Mouse (Mus musculus) MEL (cell line): ENCODE data around the gene Adgrg6. TPM values are rescaled to one million over a fixed set of nuclear protein-coding genes. Genes with fewer than 3 reads are reported as not detected.

Experiments used
- DNase-seq: peaks from one replicate; pipeline ENCODE4 v3.0.0; 2011; ENCODE audit warnings: low read depth, low spot score
- H3K27ac ChIP-seq: 2 replicates; pipeline ENCODE4 v1.5.1; 2012; ENCODE audit warnings: low read depth, mild to moderate bottlenecking, control low read depth, low read length, moderate library complexity; ENCODE audit not compliant: control insufficient read depth
- H3K27me3 ChIP-seq, 2 experiments: fragments of 150-350 bp in 1 of 2; sonication (generic) in 1 of 2; 2 replicates each; pipeline ENCODE4 v1.6.1; 2012; ENCODE audit warnings: low read length in 2 of 2, mild to moderate bottlenecking in 2 of 2, improper control_type of control experiment in 1 of 2, moderate library complexity in 1 of 2; ENCODE audit not compliant: insufficient read depth in 2 of 2, control insufficient read depth in 1 of 2
- H3K36me3 ChIP-seq, 2 experiments: 2 replicates each; pipeline ENCODE4 v1.6.1; 2012 to 2014; ENCODE audit warnings: low read length in 2 of 2, improper control_type of control experiment in 1 of 2, inconsistent platforms in 1 of 2, mild to moderate bottlenecking in 1 of 2; ENCODE audit not compliant: insufficient read depth in 2 of 2, control insufficient read depth in 1 of 2
- H3K4me1 ChIP-seq, 2 experiments: fragments of 150-350 bp in 1 of 2; sonication (generic) in 1 of 2; 2 replicates each; pipeline ENCODE4 v1.6.1; 2012; ENCODE audit warnings: low read length in 2 of 2, improper control_type of control experiment in 1 of 2, mild to moderate bottlenecking in 1 of 2; ENCODE audit not compliant: insufficient read depth in 2 of 2, control insufficient read depth in 1 of 2
- H3K4me3 ChIP-seq, 2 experiments: fragments of 150-350 bp in 1 of 2; sonication (generic) in 1 of 2; 2 replicates each; pipeline ENCODE4 v1.5.1; 2012; ENCODE audit warnings: low read depth in 2 of 2, low read length in 2 of 2, mild to moderate bottlenecking in 2 of 2, moderate library complexity in 2 of 2, control low read depth in 1 of 2, improper control_type of control experiment in 1 of 2; ENCODE audit not compliant: control insufficient read depth in 1 of 2, insufficient read depth in 1 of 2
- H3K79me2 ChIP-seq: 2 replicates; pipeline ENCODE4 v1.6.1; 2012; ENCODE audit warnings: mild to moderate bottlenecking, low read length, moderate library complexity; ENCODE audit not compliant: control insufficient read depth, poor library complexity, insufficient read depth
- H3K9ac ChIP-seq: 2 replicates; pipeline ENCODE4 v1.6.1; 2012; ENCODE audit warnings: low read depth, mild to moderate bottlenecking, control low read depth, low read length, moderate library complexity; ENCODE audit not compliant: control insufficient read depth, poor library complexity, severe bottlenecking
- H3K9me3 ChIP-seq: fragments of 150-350 bp; sonication (generic); replicated peaks from 2 replicates; pipeline ENCODE4 v1.6.1; 2012; ENCODE audit warnings: mild to moderate bottlenecking, low read length, improper control_type of control experiment, moderate library complexity; ENCODE audit not compliant: insufficient read depth
- CHD2 ChIP-seq: IDR thresholded peaks from 2 replicates; pipeline ENCODE4 v1.6.1; 2011; ENCODE audit warnings: low read length, improper control_type of control experiment
- ELF1 ChIP-seq: IDR thresholded peaks from 2 replicates; pipeline ENCODE4 v1.6.1; 2014; ENCODE audit warnings: low read depth, mild to moderate bottlenecking, inconsistent platforms, low read length, improper control_type of control experiment, moderate library complexity
- GATA1 ChIP-seq: IDR thresholded peaks from 2 replicates; pipeline ENCODE4 v1.6.1; 2011; ENCODE audit warnings: low read depth, low read length, improper control_type of control experiment
- MAFK ChIP-seq: IDR thresholded peaks from 2 replicates; pipeline ENCODE4 v1.6.1; 2011; ENCODE audit warnings: low read depth, mild to moderate bottlenecking, low read length, improper control_type of control experiment, borderline replicate concordance
- MAX ChIP-seq: IDR thresholded peaks from 2 replicates; pipeline ENCODE4 v1.6.1; 2011; ENCODE audit warnings: low read length, improper control_type of control experiment
- MAZ ChIP-seq: IDR thresholded peaks from 2 replicates; pipeline ENCODE4 v1.6.1; 2012; ENCODE audit warnings: low read depth, mild to moderate bottlenecking, inconsistent platforms, low read length, improper control_type of control experiment
- MXI1 ChIP-seq: IDR thresholded peaks from 2 replicates; pipeline ENCODE4 v1.6.1; 2011; ENCODE audit warnings: mild to moderate bottlenecking, low read depth, low read length, improper control_type of control experiment
- MYB ChIP-seq: IDR thresholded peaks from 2 replicates; pipeline ENCODE4 v1.6.1; 2011; ENCODE audit warnings: mild to moderate bottlenecking, low read depth, low read length, improper control_type of control experiment
- MYC ChIP-seq: IDR thresholded peaks from 2 replicates; pipeline ENCODE4 v1.6.1; 2011; ENCODE audit warnings: low read depth, mild to moderate bottlenecking, low read length, improper control_type of control experiment, moderate library complexity
- NRF1 ChIP-seq: IDR thresholded peaks from 2 replicates; pipeline ENCODE4 v1.6.1; 2014; ENCODE audit warnings: low read depth, mild to moderate bottlenecking, inconsistent platforms, low read length, improper control_type of control experiment, moderate library complexity; ENCODE audit not compliant: poor library complexity, insufficient read depth, severe bottlenecking
- POLR2A ChIP-seq, 2 experiments: IDR thresholded peaks; 2 replicates each; pipeline ENCODE4 v1.6.1; 2011 to 2012; ENCODE audit warnings: low read length in 2 of 2, mild to moderate bottlenecking in 2 of 2, control low read depth in 1 of 2, improper control_type of control experiment in 1 of 2, low read depth in 1 of 2, moderate library complexity in 1 of 2; ENCODE audit not compliant: control insufficient read depth in 1 of 2, insufficient read depth in 1 of 2, poor library complexity in 1 of 2
- POLR2AphosphoS2 ChIP-seq: IDR thresholded peaks from 2 replicates; pipeline ENCODE4 v1.6.1; 2011; ENCODE audit warnings: low read length, improper control_type of control experiment
- POLR2AphosphoS5 ChIP-seq: IDR thresholded peaks from 2 replicates; pipeline ENCODE4 v1.6.1; 2012; ENCODE audit warnings: low read depth, borderline replicate concordance, mild to moderate bottlenecking, inconsistent platforms, low read length, moderate library complexity, mixed read lengths
- SIN3A ChIP-seq: IDR thresholded peaks from 2 replicates; pipeline ENCODE4 v1.6.1; 2012; ENCODE audit warnings: low read length, improper control_type of control experiment, inconsistent platforms
- TAL1 ChIP-seq: IDR thresholded peaks from 2 replicates; pipeline ENCODE4 v1.6.1; 2012; ENCODE audit warnings: mild to moderate bottlenecking, inconsistent platforms, low read length, moderate library complexity, mixed read lengths
- TCF12 ChIP-seq: IDR thresholded peaks from 2 replicates; pipeline ENCODE4 v1.6.1; 2014; ENCODE audit warnings: low read depth, mild to moderate bottlenecking, inconsistent platforms, low read length, improper control_type of control experiment, moderate library complexity
- USF1 ChIP-seq: IDR thresholded peaks from 2 replicates; pipeline ENCODE4 v1.6.1; 2014; ENCODE audit warnings: low read depth, mild to moderate bottlenecking, inconsistent platforms, low read length, improper control_type of control experiment, moderate library complexity
- USF2 ChIP-seq, 2 experiments: IDR thresholded peaks; 2 replicates each; pipeline ENCODE4 v1.6.1; 2011 to 2012; ENCODE audit warnings: improper control_type of control experiment in 2 of 2, low read length in 2 of 2, borderline replicate concordance in 1 of 2, inconsistent platforms in 1 of 2, low read depth in 1 of 2, mild to moderate bottlenecking in 1 of 2; ENCODE audit not compliant: insufficient read depth in 1 of 2
- ZC3H11A ChIP-seq: IDR thresholded peaks from 2 replicates; pipeline ENCODE4 v1.6.1; 2012; ENCODE audit warnings: low read depth, mild to moderate bottlenecking, inconsistent platforms, low read length, improper control_type of control experiment
- ZMIZ1 ChIP-seq: IDR thresholded peaks from 2 replicates; pipeline ENCODE4 v1.6.1; 2012; ENCODE audit warnings: low read depth, mild to moderate bottlenecking, inconsistent platforms, low read length, improper control_type of control experiment, moderate library complexity
- polyA plus RNA-seq, 2 experiments: library from polyadenylated mRNA; stranded (reverse) in 1 of 2; unstranded in 1 of 2; fragments of >175 nt in 1 of 2; fragments of >200 nt in 1 of 2; gene quantifications; 2 replicates each; pipeline versions ENCODE4 v1.2.1 to v1.2.4; 2012; ENCODE audit warnings: low replicate concordance in 2 of 2, low read depth in 1 of 2; ENCODE audit not compliant: insufficient read length in 2 of 2, insufficient read depth in 1 of 2, missing spikeins in 1 of 2
- total RNA-seq: library from RNA; depleted of rRNA; stranded (reverse); fragments of 300-350 nt; gene quantifications from 2 replicates; pipeline ENCODE4 v1.2.3, GENCODE M21; 2012

The Adgrg6 gene
- total and polyA plus RNA-seq, 3 experiments = not detected

GRCm38 (mm10) chr10:14460252-14460932 is 85.1 kb downstream of the Adgrg6 start:
- Histone ChIP-seq H3K27me3 (peaks cover 0 to 2% of the 10 kb centered on the region in 2 experiments; a peak in 1 of 4 replicates), H3K4me1 (no peaks in the 10 kb centered on the region), H3K9ac (no peak overlapping the region), H3K79me2 (no peaks in the 10 kb centered on the region), H3K4me3 (no peak overlapping the region), H3K27ac (no peak overlapping the region), H3K36me3 (no peaks in the 10 kb centered on the region)
- no peak for DNase-seq
- no peak for TF ChIP-seq NRF1
- TF ChIP-seq, all 39 proteins: peak for 0
- H3K9me3 ChIP-seq = no peaks in the 10 kb centered on the region

- H3K9me3 ChIP-seq = no peaks in the 10 kb centered on the region
- no peaks in the 10 kb centered on the region for H3K36me3 ChIP-seq
- H3K27ac ChIP-seq = no peak overlapping the region
- no peak for DNase-seq
- H3K9ac ChIP-seq = no peak overlapping the region
- no peaks in the 10 kb centered on the region for H3K4me1 ChIP-seq
- no peak overlapping the region for H3K4me3 ChIP-seq
- H3K79me2 ChIP-seq = no peaks in the 10 kb centered on the region
- peaks cover 0 to 2% of the 10 kb centered on the region in 2 experiments; a peak in 1 of 4 replicates for H3K27me3 ChIP-seq
- no peak for TF ChIP-seq POLR2AphosphoS5
- TF ChIP-seq USF1 = no peak
- TF ChIP-seq SIN3A = no peak
- no peak for TF ChIP-seq GATA1
- no peak for TF ChIP-seq MYC
- TF ChIP-seq MAX = no peak
- no peak for TF ChIP-seq MAFK
- no peak for TF ChIP-seq MAZ
- no peak for TF ChIP-seq NRF1
- TF ChIP-seq USF2 (IDR thresholded peaks at IDR 0.05; ENCODE audit: borderline replicate concordance in 1 of 2, insufficient read depth in 1 of 2, low read depth in 1 of 2, low read length in 2 of 2) = no peak
- TF ChIP-seq ZMIZ1 = no peak
- TF ChIP-seq POLR2A (IDR thresholded peaks at IDR 0.05; ENCODE audit: control insufficient read depth in 1 of 2, insufficient read depth in 1 of 2, low read depth in 1 of 2, low read length in 2 of 2, poor library complexity in 1 of 2) = no peak
- TF ChIP-seq POLR2AphosphoS2 = no peak
- no peak for TF ChIP-seq ZC3H11A
- no peak for TF ChIP-seq CHD2
- no peak for TF ChIP-seq TAL1
- TF ChIP-seq MXI1 = no peak
- TF ChIP-seq TCF12 = no peak
- no peak for TF ChIP-seq ELF1
- no peak for TF ChIP-seq MYB
- TF ChIP-seq, all 39 proteins: peak for 0
Measured at GRCm38 (mm10) chr10:14459819-14460218, 85.6 kb downstream of the Adgrg6 start.
